Mouse (Mus musculus) myocyte (in vitro differentiated cells): ENCODE measurements around the gene Gpatch3.
A peak's percentile ranks its signal among the peaks of the same experiment; 100 is the strongest.

ENCODE experiments used
- MAX ChIP-seq: IDR thresholded peaks from one replicate; pipeline ENCODE4 v1.6.1; 2011; ENCODE audit warnings: low read depth, mild to moderate bottlenecking, control low read depth
- POLR2A ChIP-seq: IDR thresholded peaks from one replicate; pipeline ENCODE4 v1.6.1; 2011; ENCODE audit warnings: low read depth, mild to moderate bottlenecking, control low read depth, moderate library complexity; ENCODE audit not compliant: insufficient read length
- POLR2AphosphoS2 ChIP-seq: IDR thresholded peaks from one replicate; pipeline ENCODE4 v1.6.1; 2011; ENCODE audit warnings: low read depth, control low read depth; ENCODE audit not compliant: insufficient read length
- SRF ChIP-seq: IDR thresholded peaks from one replicate; pipeline ENCODE4 v1.6.1; 2011; ENCODE audit warnings: low read depth; ENCODE audit not compliant: control insufficient read depth, insufficient read length
- TCF12 ChIP-seq: IDR thresholded peaks from one replicate; pipeline ENCODE4 v1.6.1; 2011; ENCODE audit warnings: mild to moderate bottlenecking, control low read depth; ENCODE audit not compliant: poor library complexity, insufficient read depth, severe bottlenecking

- peak; percentile 70 for TF ChIP-seq POLR2A
- TF ChIP-seq SRF = no peak
- peak; percentile 81 for TF ChIP-seq POLR2AphosphoS2
- no peak for TF ChIP-seq MAX
- no peak for TF ChIP-seq TCF12
These were observed 9.8 kb downstream of the Gpatch3 start, which contains the start of gene Gpn2 for GRCm38 (mm10) chr4:133584059-133584951.
